ENCODE assay signal across 11 mouse cellular contexts in the genomic region with DNA sequence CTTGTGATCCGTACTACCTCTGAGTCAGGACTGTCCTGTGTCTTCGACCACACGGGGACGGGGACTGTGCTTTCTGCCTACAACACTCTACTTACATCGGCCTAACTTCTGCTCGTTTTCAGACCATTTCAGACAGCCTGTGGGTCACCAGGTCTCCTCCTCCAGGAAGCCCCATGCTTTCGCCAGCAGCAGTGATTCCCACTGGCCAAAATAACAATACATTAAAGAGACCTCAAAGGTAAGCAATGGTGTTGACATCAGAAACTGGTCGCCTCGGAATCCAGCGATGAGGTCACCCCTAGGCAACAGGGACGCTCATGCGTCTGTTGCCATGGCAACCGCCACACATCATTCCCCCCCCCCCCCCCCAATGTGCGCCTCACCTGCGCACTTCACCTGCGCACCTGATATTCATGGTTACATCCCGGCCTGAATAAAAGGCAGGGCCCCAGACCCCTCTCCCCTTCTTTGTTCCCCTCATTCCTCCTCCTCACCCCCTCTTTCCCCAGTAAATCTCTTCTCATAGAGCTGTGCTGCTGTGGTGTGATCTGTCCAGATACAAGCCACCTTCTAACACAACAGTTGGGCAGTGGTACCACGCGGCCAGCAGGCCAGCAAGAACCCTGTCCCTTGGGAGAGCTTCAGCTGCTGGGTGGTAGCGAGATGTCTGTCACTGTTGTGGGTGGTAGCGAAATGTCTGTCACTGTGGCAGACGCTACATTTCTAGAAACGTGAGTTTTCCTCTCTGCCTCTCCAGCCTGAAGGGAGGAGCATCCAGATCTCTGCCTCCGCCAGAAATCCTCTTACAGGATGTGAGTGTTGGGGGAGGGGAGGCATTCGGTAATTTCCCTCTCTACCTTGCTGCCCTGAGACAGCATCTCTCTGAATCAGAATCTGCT.
DNase-seq lines count a peak whose midpoint lies in the region; ATAC-seq and TF ChIP-seq lines count a peak whose summit lies in the region.
"Had no signal": no experiment of that assay in that cellular context is flagged by ENCODE, and none has a peak within 500 bp of the region (broad histone marks: within the 10 kb centered on the region; RNA-seq: fewer than 3 reads in every experiment).

No protein-coding gene starts in this region.

- no peaks in the 10 kb centered on the region for H3K9me3 ChIP-seq in heart, embryonic 11.5 days (replicated peaks; ENCODE audit: control insufficient read depth, low read length)
- no peaks in the 10 kb centered on the region for H3K9me3 ChIP-seq in hindbrain, postnatal 0 days (ENCODE audit: low read length)
- no peaks in the 10 kb centered on the region for H3K9me3 ChIP-seq in stomach, postnatal 0 days (ENCODE audit: control insufficient read depth, low read length)
- H3K9me3 ChIP-seq in intestine, embryonic 16.5 days (ENCODE audit: control insufficient read depth, low read length), result no peaks in the 10 kb centered on the region

- peaks cover 14% of the 10 kb centered on the region for H3K27me3 ChIP-seq in heart, embryonic 11.5 days (ENCODE audit: control insufficient read depth, insufficient read depth, low read length)
- H3K27me3 ChIP-seq in hindbrain, postnatal 0 days (ENCODE audit: insufficient read depth, low read length), result no peaks in the 10 kb centered on the region
- no peaks in the 10 kb centered on the region for H3K27me3 ChIP-seq in stomach, postnatal 0 days (ENCODE audit: control insufficient read depth, insufficient read depth, low read length)
- H3K27me3 ChIP-seq in intestine, embryonic 16.5 days (replicated peaks; ENCODE audit: control insufficient read depth, insufficient read depth, low read length), result no peaks in the 10 kb centered on the region

- no peak for DNase-seq in heart, postnatal 4 days
- peak; percentile 10 to 52 for DNase-seq in urinary bladder, postnatal 4 days (ENCODE audit: low spot score in 2 of 2)
- no peak for DNase-seq in urinary bladder, adult 18-20 months (ENCODE audit: low spot score in 2 of 2)
- DNase-seq in hindbrain, postnatal 0 days (ENCODE audit: low spot score), result peak; percentile 67
- peak; percentile 26 for DNase-seq in stomach, postnatal 0 days (ENCODE audit: low spot score)
- DNase-seq in adrenal gland, adult (ENCODE audit: inconsistent age in 2 of 2, low spot score in 1 of 2), result no peak
- DNase-seq: kidney, adult 11 months had no signal

- H3K36me3 ChIP-seq in heart, embryonic 11.5 days (ENCODE audit: control insufficient read depth, insufficient read depth, low read length), result no peaks in the 10 kb centered on the region
- H3K36me3 ChIP-seq in hindbrain, postnatal 0 days (ENCODE audit: insufficient read depth, low read length), result no peaks in the 10 kb centered on the region
- no peaks in the 10 kb centered on the region for H3K36me3 ChIP-seq in stomach, postnatal 0 days (ENCODE audit: control insufficient read depth, insufficient read depth, low read length)
- H3K36me3 ChIP-seq in intestine, embryonic 16.5 days (ENCODE audit: control insufficient read depth, insufficient read depth, low read length), result no peaks in the 10 kb centered on the region

- ATAC-seq in heart, embryonic 11.5 days (replicated peaks; ENCODE audit: insufficient number of reproducible peaks, low FRiP score, low TSS enrichment), result no peak
- peak; percentile 76 for ATAC-seq in hindbrain, postnatal 0 days
- no peak for ATAC-seq in stomach, postnatal 0 days (ENCODE audit: low FRiP score, low TSS enrichment)
- ATAC-seq in intestine, embryonic 16.5 days, result no peak

- no peak for TF ChIP-seq CTCF in hindbrain, postnatal 0 days (IDR thresholded peaks at IDR 0.05; ENCODE audit: low read depth)
- no peak for TF ChIP-seq CTCF in stomach, postnatal 0 days (IDR thresholded peaks at IDR 0.05; ENCODE audit: low read depth)

- H3K4me2 ChIP-seq in heart, embryonic 11.5 days, result peak overlapping the region; percentile 23
- H3K4me2 ChIP-seq in hindbrain, postnatal 0 days (ENCODE audit: low read depth, low read length), result peak overlapping the region; percentile 31
- no peak overlapping the region for H3K4me2 ChIP-seq in stomach, postnatal 0 days (replicated peaks; ENCODE audit: low read depth)
- H3K4me2 ChIP-seq in intestine, embryonic 16.5 days (ENCODE audit: low read depth, low read length), result no peak overlapping the region

- H3K4me1 ChIP-seq in heart, embryonic 11.5 days (ENCODE audit: control insufficient read depth, insufficient read depth, low read length), result peaks cover 18% of the 10 kb centered on the region
- H3K4me1 ChIP-seq in hindbrain, postnatal 0 days (ENCODE audit: insufficient read depth, low read length), result peaks cover 11% of the 10 kb centered on the region
- H3K4me1 ChIP-seq in stomach, postnatal 0 days (replicated peaks; ENCODE audit: control insufficient read depth, insufficient read depth), result no peaks in the 10 kb centered on the region
- peaks cover 4% of the 10 kb centered on the region; the same call in 1 of the 2 replicates for H3K4me1 ChIP-seq in intestine, embryonic 16.5 days (ENCODE audit: control insufficient read depth, insufficient read depth, low read length)

- 38% methylated on average over 25 of the region's 25 CpGs for WGBS in heart, embryonic 11.5 days (ENCODE audit: insufficient replicate concordance)
- WGBS in hindbrain, postnatal 0 days, result 44% methylated on average over 25 of the region's 25 CpGs
- 47% methylated on average over 23 of the region's 25 CpGs for WGBS in stomach, postnatal 0 days
- WGBS in intestine, embryonic 16.5 days, result 48% methylated on average over 25 of the region's 25 CpGs

- H3K9ac ChIP-seq in heart, embryonic 11.5 days (ENCODE audit: low read depth, low read length), result no peak overlapping the region
- no peak overlapping the region for H3K9ac ChIP-seq in hindbrain, postnatal 0 days (replicated peaks; ENCODE audit: low read length)
- H3K9ac ChIP-seq in stomach, postnatal 0 days (ENCODE audit: low read length), result no peak overlapping the region
- no peak overlapping the region for H3K9ac ChIP-seq in intestine, embryonic 16.5 days (ENCODE audit: low read depth, low read length)
- H3K9ac ChIP-seq: liver, embryonic 14.5 days had no signal

- no peak overlapping the region for H3K4me3 ChIP-seq in heart, embryonic 11.5 days (ENCODE audit: low read depth, low read length)
- no peak overlapping the region for H3K4me3 ChIP-seq in hindbrain, postnatal 0 days (ENCODE audit: low read length)
- no peak overlapping the region for H3K4me3 ChIP-seq in stomach, postnatal 0 days (ENCODE audit: low read depth, low read length)
- no peak overlapping the region for H3K4me3 ChIP-seq in intestine, embryonic 16.5 days (ENCODE audit: low read length)
- H3K4me3 ChIP-seq: myocyte had no signal

- H3K27ac ChIP-seq in heart, embryonic 11.5 days (ENCODE audit: low read depth, low read length), result no peak overlapping the region
- H3K27ac ChIP-seq in hindbrain, postnatal 0 days, result peak overlapping the region; percentile 46; the same call in 1 of the 2 replicates
- no peak overlapping the region for H3K27ac ChIP-seq in stomach, postnatal 0 days (replicated peaks)
- no peak overlapping the region for H3K27ac ChIP-seq in intestine, embryonic 16.5 days (ENCODE audit: low read length)
- H3K27ac ChIP-seq: liver, embryonic 14.5 days had no signal

- TF ChIP-seq EP300 in stomach, postnatal 0 days (optimal IDR thresholded peaks at IDR 0.05), result no peak

Comparison
In these comparisons a context has a peak if more than half of its experiments do, and no peak if none do; other contexts are left out.
1. DNase-seq: peak in urinary bladder, postnatal 4 days (2 of 2), hindbrain, postnatal 0 days (single experiment) and stomach, postnatal 0 days (single experiment); none in heart, postnatal 4 days (single experiment), urinary bladder, adult 18-20 months (0 of 2) and adrenal gland, adult (0 of 2).
2. H3K4me2 ChIP-seq: peak in heart, embryonic 11.5 days (single experiment) and hindbrain, postnatal 0 days (single experiment); none in stomach, postnatal 0 days (single experiment) and intestine, embryonic 16.5 days (single experiment).